Mouse (Mus musculus) monocyte, adult 2 months (primary cell): Measurements from ENCODE around the gene 2900011O08Rik.

Source experiments
- DNase-seq, 2 experiments: peaks; one replicate each; pipeline ENCODE4 v3.0.0; 2022; ENCODE audit warnings: low spot score in 2 of 2, low read depth in 1 of 2

2900011O08Rik gene

DNA sequence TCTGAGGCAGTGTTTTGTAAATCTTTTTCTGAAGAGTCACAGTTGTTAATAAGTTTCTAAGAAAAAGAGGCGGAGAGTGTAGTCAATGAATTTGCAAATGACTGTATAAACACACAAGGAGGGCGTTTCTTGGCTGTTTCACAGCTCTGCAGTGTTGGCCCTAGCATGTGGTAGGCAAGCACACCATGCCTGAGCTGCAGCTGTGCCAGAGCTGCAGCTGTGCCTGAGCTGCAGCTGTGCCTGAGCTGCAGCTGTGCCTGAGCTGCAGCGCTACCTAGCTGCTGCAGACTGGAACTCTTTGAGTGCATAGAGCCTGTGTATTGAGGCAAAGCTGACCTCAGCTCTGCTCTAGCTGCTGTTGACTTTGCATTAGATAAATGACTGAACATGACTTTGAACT, 17.8 kb downstream of the 2900011O08Rik start:
- DNase-seq = no peak

DNA sequence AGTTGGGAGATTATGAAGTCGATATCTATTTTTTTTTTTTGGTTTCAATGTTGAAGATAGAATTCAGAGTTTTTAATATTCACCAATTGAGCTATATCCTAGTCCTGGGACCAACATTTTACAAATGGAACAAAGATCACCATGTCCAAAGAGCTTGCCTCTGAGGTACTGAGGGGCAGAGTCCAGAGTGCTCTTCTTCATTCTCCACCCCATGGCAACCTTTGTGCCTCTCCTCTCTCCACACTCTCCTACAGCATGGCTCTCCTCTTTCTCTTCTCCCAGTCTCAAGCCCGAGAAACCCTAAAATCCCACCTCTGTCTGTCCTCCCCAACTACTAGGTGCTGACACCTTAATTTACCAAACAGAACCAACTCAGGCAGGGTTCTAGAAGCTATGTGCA, 18.3 kb downstream of the 2900011O08Rik start:
- DNase-seq = no peak

DNA sequence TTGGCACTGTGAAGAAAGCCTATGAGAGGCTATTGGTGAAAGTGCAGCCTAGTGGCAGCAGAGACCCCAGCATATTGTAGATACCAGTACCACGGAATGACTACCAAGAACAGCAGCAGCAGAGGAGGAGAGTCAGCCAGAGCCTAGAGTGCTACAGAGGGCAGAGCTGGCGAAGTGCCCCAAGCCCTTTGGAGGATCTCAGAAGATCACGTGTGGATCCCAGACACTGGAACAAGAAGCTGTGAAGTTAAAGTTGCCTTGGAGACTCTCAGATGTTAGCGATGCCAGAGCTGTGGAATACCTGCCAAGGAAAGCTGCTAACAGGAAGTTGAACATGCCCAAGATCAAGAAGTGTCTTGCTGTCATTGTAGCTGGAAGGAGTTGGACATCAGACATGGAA, 18.9 kb downstream of the 2900011O08Rik start:
- no peak for DNase-seq

- DNase-seq = no peak
Observed at GRCm38 (mm10) chr16:14008081-14008480, 21.7 kb downstream of the 2900011O08Rik start.

- DNase-seq = no peak
Observed at GRCm38 (mm10) chr16:14008708-14009107, 22.3 kb downstream of the 2900011O08Rik start.

GRCm38 (mm10) chr16:14009966-14010365, 23.6 kb downstream of the 2900011O08Rik start:
- DNase-seq = no peak

GRCm38 (mm10) chr16:14017306-14017705, 30.9 kb downstream of the 2900011O08Rik start:
- no peak for DNase-seq

DNA sequence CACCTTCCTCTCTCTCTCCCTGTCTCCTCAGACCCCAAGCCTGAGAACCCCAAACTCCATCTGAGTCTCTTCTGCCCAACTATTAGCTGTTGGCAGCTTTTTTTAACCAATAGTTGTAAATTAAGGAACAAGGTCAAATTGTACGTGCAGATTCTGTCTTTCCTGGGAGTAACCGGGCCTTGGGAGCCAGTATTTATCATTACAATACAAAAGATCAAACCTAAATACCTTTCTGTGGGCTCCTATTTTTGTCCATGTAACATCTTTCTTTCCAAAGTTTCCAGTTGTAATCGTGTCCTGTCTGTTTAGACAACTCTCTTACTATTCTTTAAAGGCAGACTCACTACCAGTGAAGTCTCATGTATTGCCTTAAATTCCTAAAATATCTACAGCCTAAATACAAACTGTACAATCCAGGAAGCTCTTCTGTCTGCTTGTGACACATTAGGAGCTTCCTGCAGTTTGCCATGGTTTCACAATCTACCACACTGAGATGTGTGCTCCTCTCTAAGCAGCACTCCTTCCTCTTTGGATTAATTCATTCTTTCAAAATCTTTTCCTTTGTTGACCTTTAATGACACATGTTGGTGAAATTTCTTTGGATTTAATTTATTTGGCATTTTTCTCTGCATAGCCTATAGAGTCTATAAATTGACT, 34.9 kb downstream of the 2900011O08Rik start:
- no peak for DNase-seq

DNA sequence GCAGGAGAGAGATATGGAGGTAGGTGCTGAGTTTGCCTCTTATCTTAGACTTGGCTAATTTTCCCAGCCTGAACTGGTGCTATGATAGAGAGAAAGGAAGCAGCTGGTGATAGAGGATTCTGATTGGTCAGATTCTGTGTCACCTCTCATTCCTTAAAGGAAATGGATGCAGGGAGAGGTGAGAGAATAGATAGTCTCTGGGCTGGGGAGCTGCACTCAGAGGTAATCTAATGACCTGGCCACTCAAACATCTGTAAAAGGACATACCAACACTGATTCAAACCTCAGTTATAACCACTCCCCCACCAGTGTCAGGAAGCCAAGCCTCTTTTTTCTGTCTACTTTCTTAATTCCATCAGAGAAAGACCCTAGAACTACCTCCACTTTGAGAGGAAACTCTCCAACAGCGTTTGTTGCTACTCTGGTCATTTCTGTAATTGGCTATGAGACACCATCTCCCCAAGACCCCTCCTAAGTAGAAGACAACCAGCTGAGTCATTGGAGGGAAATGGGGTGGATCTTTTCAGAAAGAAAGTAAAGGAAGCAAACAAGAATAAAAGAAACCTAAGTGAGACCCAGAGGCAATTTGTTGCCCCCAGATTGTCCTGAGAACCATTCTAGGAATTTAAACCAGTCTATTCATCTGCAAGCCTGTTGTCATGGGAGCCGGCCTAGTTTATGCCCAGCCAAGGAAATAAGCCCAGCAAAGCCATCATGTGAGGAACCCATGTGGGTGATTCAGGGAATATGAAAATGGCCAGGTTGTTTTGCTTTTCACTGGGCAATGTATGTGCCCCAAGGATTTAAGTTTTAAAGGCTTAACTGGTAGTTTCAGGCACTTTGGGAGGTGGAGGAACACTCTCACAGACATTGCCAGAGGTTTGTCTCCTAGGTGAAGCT, 38.9 kb downstream of the 2900011O08Rik start:
- no peak for DNase-seq

- DNase-seq = no peak
Observed at GRCm38 (mm10) chr16:14029072-14029471, 42.7 kb downstream of the 2900011O08Rik start.

DNA sequence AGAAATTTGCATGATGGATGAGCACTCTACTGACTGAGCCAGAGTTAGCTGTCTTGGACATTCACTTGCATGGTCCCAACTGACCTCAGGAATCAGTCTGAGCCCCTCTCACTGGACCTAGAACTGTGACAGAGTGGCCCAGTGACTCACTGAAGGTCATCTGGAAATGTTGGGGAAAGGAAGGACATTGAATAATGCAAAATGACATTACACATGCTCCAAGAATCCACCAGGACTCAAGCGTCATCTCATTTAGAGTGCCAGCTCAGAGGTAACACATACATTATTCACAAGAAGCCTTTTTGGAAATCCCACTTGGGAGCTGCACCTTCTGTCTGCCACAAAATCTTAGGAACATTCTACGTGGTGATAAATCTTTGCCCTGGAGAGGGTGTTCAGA, 43.4 kb downstream of the 2900011O08Rik start:
- DNase-seq = no peak

DNA sequence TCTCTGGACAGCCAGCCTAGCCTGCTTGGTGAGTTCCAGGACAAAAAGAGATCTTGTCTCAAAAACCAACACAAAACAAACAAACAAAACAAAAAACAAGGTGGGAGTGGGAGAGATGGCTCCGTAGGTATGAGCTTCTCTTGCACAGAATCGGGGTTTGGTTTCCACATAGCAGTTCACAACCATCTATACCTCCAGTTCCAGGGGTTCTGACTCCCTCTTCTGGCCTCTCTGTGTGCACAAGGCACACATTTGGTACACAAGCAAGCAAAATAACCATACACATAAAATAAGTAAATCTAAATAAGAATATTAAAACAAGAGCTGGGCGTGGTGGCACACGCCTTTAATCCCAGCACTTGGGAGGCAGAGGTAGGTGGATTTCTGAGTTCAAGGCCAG, 44.2 kb downstream of the 2900011O08Rik start:
- no peak for DNase-seq

GRCm38 (mm10) chr16:14033076-14033475, 46.7 kb downstream of the 2900011O08Rik start:
- no peak for DNase-seq

- no peak for DNase-seq
Observed at GRCm38 (mm10) chr16:14042421-14042820, 56.0 kb downstream of the 2900011O08Rik start.

DNA sequence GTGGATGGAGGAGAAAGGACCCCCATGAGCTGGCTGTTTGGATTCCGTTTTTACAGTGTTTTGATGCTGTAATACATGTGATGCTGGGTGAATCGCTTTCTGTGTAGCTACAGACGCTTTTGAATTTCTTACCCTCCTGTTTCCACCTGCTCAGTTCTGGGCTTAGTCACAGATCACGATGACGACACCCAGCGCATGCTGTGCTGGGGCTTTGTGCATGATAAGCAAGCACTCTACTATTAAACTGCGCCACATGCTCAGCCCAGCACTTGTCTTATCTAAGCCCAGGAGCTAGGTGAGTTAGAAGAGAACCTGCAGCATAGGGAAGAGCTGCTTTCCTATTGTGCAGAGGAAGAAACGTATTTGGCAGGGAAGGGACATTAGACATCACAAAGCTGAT, 58.3 kb downstream of the 2900011O08Rik start:
- DNase-seq = no peak

GRCm38 (mm10) chr16:14046224-14046756, 59.9 kb downstream of the 2900011O08Rik start:
- no peak for DNase-seq

- DNase-seq = no peak
Observed at GRCm38 (mm10) chr16:14052221-14052620, 65.8 kb downstream of the 2900011O08Rik start.

GRCm38 (mm10) chr16:14053116-14053515, 66.7 kb downstream of the 2900011O08Rik start:
- DNase-seq = no peak

GRCm38 (mm10) chr16:14055271-14055670, 68.9 kb downstream of the 2900011O08Rik start:
- DNase-seq = no peak

GRCm38 (mm10) chr16:14056734-14057133, 70.3 kb downstream of the 2900011O08Rik start:
- no peak for DNase-seq

DNA sequence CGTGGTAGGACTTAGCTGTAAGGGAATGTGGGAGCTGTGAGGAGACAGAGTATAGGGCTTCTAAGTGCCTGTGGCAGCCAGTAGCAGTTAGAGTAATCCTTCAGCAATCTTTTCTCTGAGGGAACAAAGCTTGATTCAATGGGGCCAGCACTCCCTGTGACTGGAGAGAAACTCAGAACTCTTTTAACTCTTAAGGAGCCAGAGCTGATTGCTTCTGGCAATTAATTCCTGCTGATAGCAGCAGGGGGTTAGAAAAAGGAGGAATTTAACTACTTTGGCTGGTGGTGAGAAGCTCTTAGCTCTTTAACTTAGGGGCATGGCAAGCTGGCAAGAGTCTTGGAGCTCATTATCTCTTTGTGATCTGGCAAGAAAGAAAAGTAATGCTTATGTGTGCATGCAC, 72.1 kb downstream of the 2900011O08Rik start:
- no peak for DNase-seq
